Mouse (Mus musculus) testis, adult 2 months (tissue): ENCODE results near the gene Psmd1.

Source experiments
- CTCF ChIP-seq: fragments of 200-500 bp; IDR thresholded peaks from 2 replicates; pipeline ENCODE4 v1.5.1; 2012; ENCODE audit warnings: low read depth, mild to moderate bottlenecking, inconsistent platforms, low read length, moderate library complexity; ENCODE audit not compliant: control insufficient read depth, insufficient read depth, insufficient replicate concordance
- POLR2A ChIP-seq: fragments of 200-500 bp; IDR thresholded peaks from 2 replicates; pipeline ENCODE4 v1.6.1; 2012; ENCODE audit warnings: low read depth, mild to moderate bottlenecking, inconsistent platforms, low read length, moderate library complexity; ENCODE audit not compliant: control insufficient read depth

DNA sequence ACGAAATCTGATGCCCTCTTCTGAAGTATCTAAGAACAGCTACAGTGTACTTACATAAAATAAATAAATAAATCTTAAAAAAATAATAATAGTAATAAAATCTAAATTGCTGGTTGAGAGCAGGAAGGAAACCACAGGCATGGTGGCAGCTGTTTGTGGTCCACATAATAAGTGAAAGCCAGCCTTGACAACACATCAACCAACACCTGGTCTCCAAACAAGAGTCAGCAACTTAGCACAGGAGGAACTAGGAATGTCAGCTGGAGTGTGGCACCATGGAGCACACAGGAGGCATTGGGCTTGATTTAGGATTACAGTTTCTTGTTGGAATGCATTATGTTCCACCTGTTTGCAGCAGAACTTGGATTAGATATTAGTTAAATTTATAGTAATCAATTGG is 40.9 kb downstream of the Psmd1 start:
- TF ChIP-seq CTCF, result no peak
- TF ChIP-seq POLR2A, result no peak
